Mouse (Mus musculus): ENCODE measurements around the gene Myl6.

GRCm38 (mm10) chr10:128492633-128493311 is 1.2 kb downstream of the Myl6 start:
- TF ChIP-seq CTCF (conservative IDR thresholded peaks at IDR 0.05; ENCODE audit: insufficient read depth, insufficient read length, low read depth, low read length): no peak
- TF ChIP-seq POLR2A (IDR thresholded peaks at IDR 0.05; ENCODE audit: low read depth, low read length): no peak

Measured in kidney, adult 2 months (tissue).